Comparison of ENCODE assay signal across 15 mouse cellular contexts in genomic region chr7:113682271-113682670, GRCm38 (mm10).
DNase-seq lines count a peak whose midpoint lies in the region; TF ChIP-seq lines count a peak whose summit lies in the region.
"Had no signal": no experiment of that assay in that cellular context is flagged by ENCODE, and none has a peak within 500 bp of the region (broad histone marks: within the 10 kb centered on the region; RNA-seq: fewer than 3 reads in every experiment).

No protein-coding gene starts in this region.

- 0 out of 2 replicates have a peak, but pooled peaks cover 6% of the 10 kb centered on the region for H3K27me3 ChIP-seq in heart, embryonic 10.5 days (ENCODE audit: insufficient read depth, poor library complexity, severe bottlenecking)
- H3K27me3 ChIP-seq: heart, embryonic 13.5 days; hindbrain, embryonic 13.5 days had no signal

- H3K27ac ChIP-seq in heart, embryonic 10.5 days: no peak overlapping the region
- peak overlapping the region; percentile 82 for H3K27ac ChIP-seq in layer of hippocampus, adult 2 months
- no peak overlapping the region for H3K27ac ChIP-seq in gastrocnemius, adult 2 months
- H3K27ac ChIP-seq: embryonic facial prominence, embryonic 10.5 days; heart, embryonic 13.5 days; hindbrain, embryonic 13.5 days had no signal

- WGBS in heart, embryonic 10.5 days: 82% methylated on average over 5 of the region's 5 CpGs

- H3K4me1 ChIP-seq in heart, embryonic 10.5 days: peaks cover 12% of the 10 kb centered on the region; the same call in 1 of the 2 replicates
- H3K4me1 ChIP-seq: heart, embryonic 13.5 days had no signal

- H3K4me3 ChIP-seq in heart, embryonic 10.5 days: no peak overlapping the region
- no peak overlapping the region for H3K4me3 ChIP-seq in layer of hippocampus, adult 2 months
- H3K4me3 ChIP-seq in gastrocnemius, adult 2 months: no peak overlapping the region
- H3K4me3 ChIP-seq: embryonic facial prominence, embryonic 10.5 days; heart, embryonic 13.5 days; hindbrain, embryonic 13.5 days had no signal

- no peaks in the 10 kb centered on the region for H3K36me3 ChIP-seq in heart, embryonic 10.5 days
- H3K36me3 ChIP-seq: embryonic facial prominence, embryonic 10.5 days; heart, embryonic 13.5 days; hindbrain, embryonic 13.5 days had no signal

- no peaks in the 10 kb centered on the region for H3K9me3 ChIP-seq in heart, embryonic 10.5 days
- H3K9me3 ChIP-seq: embryonic facial prominence, embryonic 10.5 days; hindbrain, embryonic 13.5 days had no signal

- intact Hi-C loops in heart, postnatal 25 days (cut with DNase I): no loop called here
- intact Hi-C loops in gastrocnemius, adult 2 months (cut with DNase I): no loop called here

- no peak for TF ChIP-seq CTCF in layer of hippocampus, adult 2 months (conservative IDR thresholded peaks at IDR 0.05)
- TF ChIP-seq CTCF in gastrocnemius, adult 2 months (IDR thresholded peaks at IDR 0.05): no peak

- peak; percentile 42 for DNase-seq in heart, embryonic 10.5 days (ENCODE audit: low spot score)
- DNase-seq in heart, postnatal 25 days (ENCODE audit: low spot score): no peak
- DNase-seq in layer of hippocampus, adult 2 months (ENCODE audit: low spot score in 2 of 2): peak; percentile 61 to 64
- DNase-seq in layer of hippocampus, postnatal 10 days (ENCODE audit: low spot score in 2 of 2): peak; percentile 19 to 30
- no peak for DNase-seq in spleen, postnatal 14 days (ENCODE audit: low spot score in 2 of 2)
- DNase-seq in gastrocnemius, adult 2 months: no peak
- DNase-seq in gastrocnemius, adult 8-10 months (ENCODE audit: low spot score in 2 of 2): no peak
- DNase-seq: adrenal gland, postnatal 10 days; cerebellum, adult 11-12 months; cerebellum, adult 9-10 months; cerebellum, postnatal 36 days; gastrocnemius, postnatal 14 days had no signal

Comparison
In these comparisons a context has a peak if more than half of its experiments do, and no peak if none do; other contexts are left out.
1. DNase-seq: peak in heart, embryonic 10.5 days (single experiment), layer of hippocampus, adult 2 months (2 of 2) and layer of hippocampus, postnatal 10 days (2 of 2); none in heart, postnatal 25 days (single experiment), spleen, postnatal 14 days (0 of 2), gastrocnemius, adult 2 months (single experiment) and gastrocnemius, adult 8-10 months (0 of 2).